Mouse (Mus musculus): ENCODE measurements around the gene Slc28a2.

DNA sequence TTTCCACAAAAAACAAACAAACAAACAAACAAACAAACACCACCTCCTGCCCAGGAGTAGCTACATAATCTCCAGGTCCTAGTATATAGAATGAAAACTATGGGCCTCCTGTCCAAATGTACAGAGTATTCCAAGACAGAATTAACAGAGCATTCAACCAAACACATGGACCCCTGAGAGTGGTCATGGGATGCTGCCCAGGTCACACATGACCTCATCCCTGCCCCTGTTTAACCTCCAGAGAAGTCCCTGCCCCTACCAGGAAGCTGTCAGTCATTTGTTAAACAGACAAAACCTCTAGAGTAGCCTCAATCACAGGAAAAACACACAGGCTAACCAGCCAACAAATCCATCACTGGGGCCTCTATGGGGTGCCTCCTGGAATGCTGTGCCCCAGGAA lies 50.3 kb downstream of the Slc28a2 start:
- TF ChIP-seq CTCF (IDR thresholded peaks at IDR 0.05; ENCODE audit: extremely low read depth, insufficient read depth, insufficient read length, insufficient replicate concordance): no peak
- TF ChIP-seq POLR2A (IDR thresholded peaks at IDR 0.05; ENCODE audit: low read depth, low read length): no peak

All from spleen, adult 2 months (tissue).